Mouse (Mus musculus) spleen, adult 18-20 months (tissue): Measurements from ENCODE around the gene Loxl3.

Source experiments
- DNase-seq, 2 experiments: peaks; one replicate each; pipeline ENCODE4 v3.0.0; 2022; ENCODE audit warnings: mixed read lengths in 2 of 2

Loxl3 gene

DNA sequence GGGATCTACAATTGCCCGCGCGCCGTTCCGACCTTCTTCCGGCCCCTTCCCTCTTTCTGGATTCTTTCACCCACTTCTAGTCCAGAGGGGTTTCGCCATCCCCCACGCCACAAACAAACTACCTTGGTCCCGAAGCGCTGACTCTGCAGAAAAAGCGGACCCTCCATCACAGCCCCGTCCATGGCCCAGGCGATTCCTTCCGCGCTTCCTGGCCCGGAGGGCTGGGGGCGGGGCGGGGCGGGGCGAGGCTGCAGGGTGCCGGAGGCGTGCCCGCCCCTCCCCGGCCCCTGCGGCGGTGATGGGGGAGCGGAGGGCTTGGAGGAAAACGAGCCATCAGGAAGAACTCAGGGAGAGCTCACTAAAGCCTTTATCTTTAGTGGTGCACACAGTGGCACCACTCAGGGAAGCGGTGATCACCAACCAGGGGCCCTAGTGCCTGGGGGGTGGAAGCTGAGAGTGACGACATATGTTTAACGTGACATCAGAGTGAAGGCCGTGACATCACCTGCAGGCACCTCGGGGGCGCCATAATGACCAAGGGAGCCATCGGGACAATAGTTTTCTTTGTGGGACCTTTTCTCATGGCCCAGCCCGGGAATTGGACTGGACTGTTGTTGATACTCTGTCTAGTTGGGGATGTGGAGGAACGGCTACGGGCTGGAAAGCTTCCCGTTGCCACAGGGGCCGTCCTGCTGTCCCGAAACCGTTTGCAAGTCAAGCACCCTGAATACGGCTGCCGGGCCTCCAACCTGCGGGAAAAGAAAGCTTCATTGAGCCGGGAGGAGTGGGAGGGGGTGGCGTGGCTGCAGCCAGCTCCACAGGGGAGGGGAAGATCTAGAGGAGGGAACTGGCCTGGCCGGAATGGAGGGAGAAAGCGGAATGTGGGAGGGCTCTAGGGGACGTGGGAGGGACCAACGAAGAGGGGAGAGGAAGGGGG, at the start of gene Loxl3, which contains the start of gene Dok1:
Loxl3 (plus strand) TSS at position 925 of the 937 bp plus-strand sequence.
Dok1 (minus strand) TSS at position 223 of the 937 bp plus-strand sequence.
- peak; percentile 62 to 73 for DNase-seq

DNA sequence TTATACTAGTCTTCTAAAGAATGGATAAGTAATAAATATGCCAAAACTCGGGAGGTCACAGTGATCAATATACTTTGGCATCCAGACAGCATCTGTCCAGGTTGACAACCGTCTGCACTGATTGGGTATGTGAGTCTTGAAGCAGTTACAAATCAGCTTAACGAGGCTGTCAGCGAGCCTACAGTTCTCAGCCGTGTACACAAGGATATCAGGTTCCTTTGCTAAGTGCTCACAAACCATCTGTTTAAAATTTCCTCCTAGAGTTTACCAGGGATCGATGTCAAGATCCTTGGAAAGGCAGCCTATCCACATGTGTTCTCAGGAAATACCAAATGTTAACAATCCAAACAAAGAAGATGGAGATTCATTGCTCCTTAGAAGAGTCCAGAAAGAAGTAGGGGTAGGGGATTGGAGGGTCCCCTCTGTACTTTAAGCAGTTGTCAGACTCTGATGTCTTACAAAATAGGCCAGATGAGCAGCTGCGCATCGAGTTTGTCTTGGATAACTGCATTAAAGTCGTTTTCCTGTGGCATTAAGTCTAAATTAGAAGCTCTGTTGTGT, 46.5 kb upstream of the Loxl3 start:
- DNase-seq = no peak

DNA sequence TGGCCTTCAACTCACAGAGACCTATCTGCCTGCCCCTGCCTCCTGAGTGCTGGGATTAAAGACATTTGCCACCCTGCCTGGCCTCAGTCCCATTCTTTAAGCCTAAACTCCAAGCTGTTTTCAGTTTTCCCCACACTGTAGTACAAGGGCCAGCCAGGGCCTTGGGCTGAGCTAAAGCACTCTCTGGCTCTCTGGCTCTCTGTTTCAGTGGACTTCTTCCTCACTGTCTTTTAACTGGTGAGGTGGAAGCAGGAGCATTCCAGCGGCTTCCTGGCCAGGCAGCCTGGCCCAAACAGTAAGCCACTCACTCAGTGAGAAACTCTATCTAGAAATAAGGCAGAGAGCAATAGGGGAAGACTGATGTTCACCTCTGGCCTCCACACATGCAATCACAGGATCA, 40.3 kb upstream of the Loxl3 start:
- no peak for DNase-seq

DNA sequence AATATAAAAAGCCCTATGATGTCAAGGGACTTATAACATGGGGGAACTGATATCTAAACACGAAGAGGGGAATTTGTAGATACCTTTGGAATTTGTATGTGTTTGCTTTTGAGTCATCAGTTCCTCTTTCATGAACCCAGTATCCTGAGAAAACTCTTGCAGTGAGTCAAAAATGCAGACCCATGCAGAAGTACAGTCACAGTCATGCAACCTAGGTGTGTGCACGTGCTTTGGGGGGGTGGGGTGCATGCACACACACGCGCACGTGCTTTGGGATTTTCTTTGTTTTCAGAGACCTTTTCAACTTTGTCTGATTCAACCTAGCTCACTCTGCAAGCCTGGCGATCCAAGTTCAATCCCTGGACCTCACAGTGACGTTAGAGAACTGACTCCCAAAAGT, 39.6 kb upstream of the Loxl3 start:
- no peak for DNase-seq

DNA sequence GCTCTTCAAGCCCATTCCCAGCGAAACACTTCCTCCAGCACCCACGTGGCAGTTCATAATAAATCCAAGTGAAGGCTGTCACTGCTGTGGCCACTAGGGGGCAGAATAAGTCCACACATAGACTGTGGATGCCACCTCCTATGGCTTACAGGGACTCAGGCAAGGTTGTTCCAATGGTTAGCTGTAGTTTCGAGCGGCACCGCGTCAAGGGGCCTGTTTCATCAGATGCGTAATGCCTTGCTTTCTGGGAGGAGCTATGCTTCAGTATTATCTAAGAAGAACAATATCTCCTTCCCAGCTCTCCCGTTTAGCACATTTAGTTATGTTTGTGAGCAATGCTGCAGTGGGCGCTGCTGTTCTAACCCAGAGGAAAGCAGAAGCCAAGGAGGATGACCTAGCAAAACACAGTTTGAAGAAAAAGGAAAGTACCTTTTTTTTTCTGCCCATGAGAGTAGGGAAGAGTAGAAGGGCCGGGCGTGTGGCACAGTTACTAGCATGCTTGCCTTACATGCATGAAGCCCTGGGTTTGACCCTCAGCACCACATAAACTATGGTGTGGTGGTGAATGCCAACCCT, 37.1 kb upstream of the Loxl3 start:
- peak; percentile 77 to 82 for DNase-seq

DNA sequence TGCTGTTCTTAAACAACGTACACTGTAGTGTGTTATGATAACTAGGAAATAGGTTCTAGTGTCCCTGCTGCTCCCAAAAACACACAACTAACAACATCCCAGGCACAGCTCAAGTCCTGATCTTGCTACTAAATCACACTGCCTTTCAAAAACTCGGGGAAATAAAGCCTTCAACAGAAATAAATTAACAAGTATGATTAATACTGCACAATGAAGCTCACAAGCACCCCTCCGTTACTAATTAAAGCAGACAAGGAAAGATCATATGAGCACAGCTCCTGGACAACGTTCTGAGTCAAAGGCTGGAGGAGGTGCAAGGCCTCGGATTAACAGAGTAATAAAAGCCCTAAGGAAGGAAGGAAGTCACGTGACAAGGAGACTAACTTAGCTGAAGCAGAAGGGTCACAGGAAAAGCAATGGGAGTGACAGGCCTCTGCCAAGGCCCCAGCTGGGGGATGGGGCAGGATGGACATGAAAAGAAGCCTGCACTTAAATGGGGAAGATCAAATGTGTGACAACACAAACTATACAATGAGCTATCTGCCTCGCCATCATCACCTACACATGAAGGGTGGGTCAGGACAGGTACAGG, 36.4 kb upstream of the Loxl3 start:
- DNase-seq = no peak

DNA sequence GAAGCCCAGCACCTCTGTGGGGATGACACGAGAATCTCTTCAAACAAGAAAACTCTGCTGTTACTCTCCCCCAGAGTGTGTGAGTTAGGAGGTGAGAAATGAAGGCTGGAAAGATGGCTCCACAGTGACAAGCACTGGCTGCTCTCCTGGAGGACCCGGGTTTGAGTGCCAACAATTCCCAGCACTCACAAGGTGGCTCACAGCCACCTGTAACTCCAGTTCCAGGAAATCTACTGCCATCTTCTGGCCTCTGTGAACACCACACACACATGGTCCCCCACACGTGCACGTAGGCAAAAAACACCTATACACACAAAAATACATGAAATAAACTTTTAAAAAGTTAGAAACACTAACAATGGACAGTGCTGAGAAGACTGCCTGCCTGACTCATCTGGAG, 35.6 kb upstream of the Loxl3 start:
- no peak for DNase-seq

DNA sequence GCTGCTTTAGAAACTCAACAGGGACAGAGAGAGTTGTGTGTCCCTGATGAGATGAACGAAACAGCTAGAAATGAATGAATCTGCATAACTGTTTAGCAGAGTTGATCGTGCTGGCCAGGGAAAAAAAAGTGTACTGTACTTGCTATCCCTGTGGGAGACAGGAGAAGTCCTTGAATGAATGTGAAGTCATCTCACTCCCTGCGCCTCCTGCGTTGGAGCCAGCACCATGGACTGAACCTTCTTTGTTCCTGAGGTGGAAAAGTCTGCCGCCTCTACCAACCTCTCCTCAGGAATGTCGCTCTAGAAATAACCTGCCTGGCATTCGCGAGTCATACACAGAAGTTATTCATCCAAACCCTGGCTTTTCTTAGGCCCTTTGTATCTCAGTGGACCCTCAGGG, 34.0 kb upstream of the Loxl3 start:
- DNase-seq = no peak

DNA sequence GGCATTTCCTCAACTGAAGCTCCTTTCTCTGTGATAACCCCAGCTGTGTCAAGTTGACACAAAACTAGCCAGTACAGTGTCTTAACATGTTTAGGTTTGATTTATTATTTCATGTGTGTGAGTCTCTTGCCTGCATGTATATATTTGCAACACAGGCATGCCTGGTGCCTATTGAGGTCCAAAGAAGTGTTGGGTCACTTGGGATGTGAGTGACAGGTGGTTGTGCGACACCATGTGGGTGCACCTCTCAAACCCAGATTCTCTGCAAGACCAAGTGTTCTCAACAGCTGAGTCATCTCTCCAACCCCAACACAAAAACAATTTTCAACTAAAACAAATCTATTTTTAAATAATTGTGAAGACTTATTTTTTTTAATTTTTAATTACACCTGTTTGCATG, 30.9 kb upstream of the Loxl3 start:
- no peak for DNase-seq

DNA sequence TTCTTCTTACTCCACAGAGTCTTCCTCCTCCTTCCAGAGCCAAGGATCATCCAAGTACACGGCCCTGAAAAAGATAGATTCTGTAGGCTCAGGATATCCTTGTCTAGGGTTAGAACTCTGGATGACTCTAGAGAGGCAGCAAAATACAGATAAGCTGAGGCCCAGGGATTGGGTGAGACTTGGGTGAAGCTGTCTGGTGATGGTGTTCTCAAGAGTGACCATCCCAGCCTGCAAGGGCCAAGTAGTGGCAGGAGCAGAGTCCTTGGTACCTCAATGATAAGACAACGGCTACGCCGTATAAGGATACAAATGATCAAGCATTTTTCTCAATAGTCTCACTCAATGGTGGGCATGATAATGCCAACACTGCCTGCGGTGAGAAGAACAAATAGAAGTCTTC, 30.1 kb upstream of the Loxl3 start:
- DNase-seq = no peak

DNA sequence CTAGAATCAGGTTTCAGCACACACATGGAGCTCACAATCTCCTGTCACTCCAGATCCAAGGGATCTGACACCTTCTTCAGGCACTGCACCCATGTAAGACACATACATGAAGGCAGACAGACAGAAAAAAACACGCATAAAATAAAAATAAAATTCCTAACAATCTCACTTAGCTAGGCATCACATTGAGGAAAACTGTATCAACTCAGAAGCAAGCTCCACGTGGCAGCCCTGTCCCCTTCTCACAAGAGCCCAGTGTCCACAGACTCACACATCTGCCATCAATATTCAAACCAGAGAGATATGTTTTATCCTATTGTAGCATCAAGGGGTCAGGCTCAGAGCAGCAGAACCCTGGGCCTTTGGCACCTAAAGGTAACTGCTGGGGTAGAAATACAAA, 29.7 kb upstream of the Loxl3 start:
- no peak for DNase-seq

DNA sequence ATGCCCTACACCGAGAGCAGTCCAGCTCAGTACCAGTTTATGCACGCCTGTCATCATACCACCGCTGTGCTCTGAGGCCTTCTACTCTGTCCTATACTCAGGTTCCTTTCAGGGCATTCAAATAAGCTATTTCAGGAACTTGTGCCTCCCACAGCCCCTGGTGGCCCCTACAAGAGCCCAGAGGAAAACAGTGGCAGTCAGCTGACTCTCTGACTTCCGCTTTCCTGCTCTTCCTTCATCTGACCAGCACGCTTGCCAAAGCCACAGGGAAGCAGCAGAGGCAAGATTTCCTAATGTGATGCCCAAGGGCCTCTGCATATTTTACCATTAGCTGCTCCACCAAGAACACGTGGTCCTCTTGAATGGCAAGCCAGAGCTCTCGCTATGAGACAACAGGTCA, 29.1 kb upstream of the Loxl3 start:
- DNase-seq = peak; percentile 53 to 61

DNA sequence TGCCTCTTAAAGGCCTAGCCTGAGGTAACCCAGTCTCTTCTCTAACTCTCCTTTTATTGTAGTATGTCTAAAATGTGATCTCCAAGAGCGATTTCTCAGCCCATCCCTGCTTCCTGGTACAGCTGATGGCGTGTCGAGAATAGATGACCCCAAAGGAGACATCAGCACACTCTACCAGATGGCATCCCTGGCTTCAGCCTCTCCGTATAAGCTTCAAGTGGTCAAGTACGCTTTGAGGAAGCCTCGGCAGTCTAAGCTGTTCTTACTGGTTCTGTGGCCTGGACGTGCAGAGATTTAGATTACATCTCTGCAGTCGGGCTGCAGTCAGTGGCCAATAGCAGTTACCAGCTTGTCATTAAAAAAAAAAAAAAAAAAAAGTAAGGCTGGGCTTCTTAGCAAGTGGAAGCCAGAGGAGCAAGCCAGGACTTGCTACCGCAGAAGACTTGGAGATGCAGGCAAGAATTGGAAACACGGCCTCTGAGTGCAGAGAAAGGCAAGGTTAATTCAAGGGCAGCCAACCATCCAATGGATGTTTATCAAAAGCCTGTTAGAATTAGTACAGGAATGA, 28.4 kb upstream of the Loxl3 start:
- DNase-seq = no peak

DNA sequence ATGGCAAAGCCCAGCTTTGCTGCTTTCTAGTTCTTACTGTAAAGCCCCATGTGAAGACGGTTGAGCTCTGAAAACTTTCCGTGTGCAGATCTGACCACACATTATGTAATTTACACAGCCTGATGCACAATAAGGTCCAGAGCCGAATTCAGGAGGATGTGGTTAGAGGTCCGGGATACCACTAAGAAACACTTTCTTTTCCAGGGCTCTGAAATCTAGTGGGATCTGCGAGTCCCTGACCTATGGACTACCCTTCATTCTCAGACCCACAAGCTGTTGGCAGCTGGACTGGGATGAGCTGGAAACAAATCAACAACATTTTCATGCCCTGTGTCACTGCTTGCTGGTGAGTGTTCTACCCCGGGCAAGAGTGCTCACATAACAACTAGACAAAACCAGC, 27.9 kb upstream of the Loxl3 start:
- no peak for DNase-seq

DNA sequence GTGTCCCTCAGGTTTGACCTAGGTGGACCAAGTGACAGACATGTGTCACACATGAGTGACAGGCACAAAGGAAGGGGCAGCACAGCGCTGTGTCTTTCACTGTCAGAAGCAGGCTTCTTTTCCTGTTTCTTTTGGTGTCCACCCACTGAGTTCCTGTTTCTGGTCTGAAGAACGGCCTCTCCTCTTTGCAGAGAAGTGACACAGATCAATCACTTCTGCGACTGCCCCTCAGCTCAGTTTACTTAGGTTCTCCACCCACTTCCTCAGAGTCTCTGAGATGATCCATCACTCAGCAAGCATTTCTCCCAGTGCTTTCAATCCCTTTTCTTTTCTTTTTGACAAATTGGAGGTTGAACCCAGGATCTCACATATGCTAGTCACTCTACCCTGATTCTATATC, 25.3 kb upstream of the Loxl3 start:
- no peak for DNase-seq

DNA sequence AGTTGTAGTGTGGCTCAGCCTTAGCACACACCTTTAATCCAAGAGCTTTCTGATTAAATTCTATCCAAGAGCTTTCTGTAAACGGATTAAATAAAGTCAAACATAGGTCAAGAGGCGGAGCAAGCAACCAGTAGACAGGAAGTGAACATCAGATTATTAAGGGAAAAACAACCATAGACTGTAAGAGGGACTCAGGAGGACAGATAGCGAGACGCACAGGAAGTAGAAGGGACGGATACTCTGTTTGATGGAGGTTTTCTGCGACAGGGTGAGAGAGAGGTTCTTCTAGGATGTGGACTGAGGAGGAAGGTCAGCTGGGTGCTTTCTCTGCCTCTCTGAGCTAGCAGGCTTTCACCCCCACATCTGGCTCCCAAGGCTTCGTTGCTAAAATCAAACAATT, 24.0 kb upstream of the Loxl3 start:
- no peak for DNase-seq

DNA sequence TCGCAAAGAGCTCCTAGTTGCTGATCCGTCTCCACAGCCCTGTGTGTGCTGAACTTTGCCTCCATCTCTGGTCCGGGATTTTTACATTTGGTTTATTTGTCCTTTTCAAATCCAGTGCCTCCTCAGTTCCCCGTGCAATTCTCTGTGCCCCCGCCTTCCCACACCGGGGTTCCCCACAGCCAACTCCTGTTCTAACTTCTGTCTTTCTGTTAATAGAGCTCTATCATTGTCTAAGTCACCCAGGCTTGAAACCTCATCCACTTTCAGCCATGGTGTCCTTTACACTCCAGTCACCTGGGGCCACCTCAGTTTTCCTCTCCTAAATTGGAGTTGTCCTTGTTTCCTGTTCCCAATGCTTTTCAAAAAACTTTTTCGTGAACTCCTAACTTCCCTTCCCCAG, 22.7 kb upstream of the Loxl3 start:
- no peak for DNase-seq

DNA sequence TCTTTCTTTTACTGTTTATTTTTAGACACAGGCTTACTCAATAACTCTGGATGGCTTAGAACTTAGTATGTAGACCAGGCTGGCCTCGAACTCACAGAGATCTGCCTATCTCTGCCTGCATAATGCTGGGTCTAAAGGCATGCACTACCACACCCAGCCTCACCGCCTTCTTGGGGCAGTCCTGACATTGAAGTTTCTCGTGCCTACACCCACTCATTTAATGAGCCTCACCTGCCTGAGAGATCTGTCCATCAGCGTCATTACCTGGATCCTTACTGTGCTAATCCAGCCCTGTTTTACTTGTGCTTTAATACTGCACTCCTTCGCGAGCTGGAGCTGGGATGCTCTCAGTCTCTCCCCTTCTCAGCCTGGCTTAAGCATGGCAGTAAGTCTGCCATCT, 22.2 kb upstream of the Loxl3 start:
- DNase-seq = no peak

DNA sequence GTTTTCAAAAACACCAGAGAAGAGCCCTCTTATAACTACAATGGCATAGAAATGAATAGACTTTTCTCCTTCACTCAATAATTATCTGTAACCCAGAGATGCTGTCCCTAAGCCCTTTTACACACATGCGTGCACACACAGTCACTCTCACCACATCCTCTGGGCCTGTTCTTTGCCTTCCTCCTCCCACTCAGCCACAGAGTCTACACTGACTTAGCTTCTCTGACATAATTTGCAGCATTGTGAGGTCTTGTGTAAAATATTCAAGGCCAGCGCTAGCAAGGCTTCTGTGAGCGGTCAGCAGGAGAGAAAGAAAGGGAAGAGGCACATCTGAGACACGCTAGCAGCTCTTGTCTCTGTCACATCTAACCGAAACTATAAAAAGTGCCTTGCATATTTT, 20.5 kb upstream of the Loxl3 start:
- DNase-seq = no peak

DNA sequence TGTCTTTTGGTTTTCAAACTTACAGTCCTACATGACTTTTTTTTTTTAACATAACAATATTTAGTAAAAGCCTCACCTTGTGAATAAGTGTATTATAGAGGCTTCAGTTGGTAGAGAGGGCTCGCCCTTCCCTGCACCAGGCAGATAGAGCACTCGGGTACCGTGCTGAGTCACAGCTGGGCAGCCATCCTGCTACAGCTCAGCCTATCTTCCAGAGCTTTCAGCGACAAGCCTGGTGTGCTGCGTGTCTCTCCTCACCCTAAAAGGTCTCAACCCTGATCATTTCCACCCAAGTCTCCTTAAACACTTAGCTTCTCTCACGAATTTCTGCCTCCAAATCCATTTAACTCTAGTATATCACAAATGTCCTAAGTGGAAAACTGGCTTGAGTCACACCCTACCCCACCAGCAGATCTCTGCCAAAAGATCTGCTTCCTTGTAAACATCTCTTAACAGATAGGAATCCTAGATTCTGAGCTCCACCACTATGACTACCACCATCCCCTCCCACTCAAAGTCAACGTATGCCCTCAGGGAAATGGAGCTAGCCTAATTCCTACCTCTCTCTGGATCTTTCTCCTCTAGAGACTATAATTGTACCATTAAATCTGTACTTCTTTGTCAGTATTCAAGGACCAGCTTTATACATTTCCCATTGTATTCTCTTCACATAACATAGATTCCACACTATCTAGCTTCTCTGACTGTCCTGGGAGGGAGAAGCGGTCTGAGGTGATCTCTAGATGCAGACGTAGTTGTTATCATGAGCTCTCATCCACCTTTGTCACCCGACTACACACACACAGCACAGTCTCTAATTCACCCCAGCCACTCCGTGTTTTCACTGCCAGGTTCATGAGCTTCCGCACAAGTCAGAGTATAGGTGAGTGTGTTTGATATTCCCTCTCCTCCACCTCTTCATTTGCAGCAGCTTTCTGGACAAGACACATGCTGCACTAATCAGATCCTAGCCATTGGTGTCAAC, 19.2 kb upstream of the Loxl3 start:
- no peak for DNase-seq

DNA sequence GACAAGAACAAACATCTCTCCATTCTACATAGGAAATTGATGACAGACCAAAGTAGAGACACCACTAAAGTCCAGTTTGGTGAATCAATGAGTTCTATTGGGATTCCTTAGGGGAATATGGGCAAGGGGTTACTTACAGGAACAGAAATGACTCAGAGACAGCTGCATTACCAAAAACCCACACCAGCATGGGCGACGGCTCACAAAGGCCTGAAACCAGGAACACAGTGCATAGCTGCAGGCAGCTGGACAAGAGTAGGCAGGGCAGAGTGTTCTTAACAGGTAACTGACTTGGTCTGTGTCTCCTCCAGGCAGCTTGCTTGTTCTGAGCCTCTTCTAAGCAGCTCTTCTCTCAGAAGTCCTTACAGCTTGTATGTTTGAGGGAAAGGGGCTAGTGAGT, 18.2 kb upstream of the Loxl3 start:
- no peak for DNase-seq

DNA sequence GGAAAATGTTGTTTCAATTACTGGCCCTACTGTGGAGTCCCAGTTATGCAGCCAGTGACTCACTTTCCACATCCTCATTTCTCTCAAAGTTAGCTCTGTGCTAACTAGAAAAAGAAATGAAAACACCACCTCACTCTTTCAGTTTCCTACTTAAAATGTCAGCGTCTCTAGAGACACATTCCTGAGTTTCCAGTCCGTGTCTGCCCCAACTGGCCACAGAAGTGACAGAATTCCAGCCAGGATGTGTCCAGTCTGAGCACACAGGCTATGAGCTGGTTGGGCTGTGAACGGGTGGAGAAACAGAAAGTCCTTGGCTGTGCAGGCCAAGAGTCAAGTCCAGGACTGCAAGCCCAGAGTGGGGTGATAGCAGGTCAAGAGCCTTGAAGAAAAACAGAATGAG, 16.8 kb upstream of the Loxl3 start:
- DNase-seq = no peak
